Mouse (Mus musculus) stomach, embryonic 15.5 days (tissue): ENCODE measurements around the gene Tff1. TPM values are rescaled to one million over a fixed set of nuclear protein-coding genes. Genes with fewer than 3 reads are reported as not detected.

Source experiments
- ATAC-seq: fragments of 200-750 bp; cut with Nextera tagmentation; 2 replicates; pipeline ENCODE4 v1.8.0; 2017; ENCODE audit warnings: low read depth, moderate number of reproducible peaks, moderate TSS enrichment; ENCODE audit not compliant: insufficient read depth, low FRiP score
- H3K27ac ChIP-seq: fragments of 300-500 bp; sonication (generic); 2 replicates; pipeline ENCODE4 v1.5.1; 2015; ENCODE audit warnings: mild to moderate bottlenecking, inconsistent platforms
- H3K27me3 ChIP-seq: fragments of 300-500 bp; sonication (generic); replicated peaks from 2 replicates; pipeline ENCODE4 v1.6.1; 2015; ENCODE audit warnings: inconsistent platforms
- H3K36me3 ChIP-seq: fragments of 300-500 bp; sonication (generic); 2 replicates; pipeline ENCODE4 v1.6.1; 2015; ENCODE audit warnings: inconsistent platforms
- H3K4me1 ChIP-seq: fragments of 300-500 bp; sonication (generic); 2 replicates; pipeline ENCODE4 v1.6.1; 2015; ENCODE audit warnings: inconsistent platforms
- H3K4me2 ChIP-seq: fragments of 300-500 bp; sonication (generic); 2 replicates; pipeline ENCODE4 v1.6.1; 2015; ENCODE audit warnings: mild to moderate bottlenecking, inconsistent platforms
- H3K4me3 ChIP-seq: fragments of 300-500 bp; sonication (generic); replicated peaks from 2 replicates; pipeline ENCODE4 v1.5.1; 2015; ENCODE audit warnings: inconsistent platforms
- H3K9ac ChIP-seq: fragments of 300-500 bp; sonication (generic); 2 replicates; pipeline ENCODE4 v1.6.1; 2015; ENCODE audit warnings: inconsistent platforms
- H3K9me3 ChIP-seq: fragments of 300-500 bp; sonication (generic); 2 replicates; pipeline ENCODE4 v1.6.1; 2016; ENCODE audit warnings: inconsistent platforms
- WGBS: fragments of 180-500 bp; shearing (Covaris S2); methylation state at CpG from one replicate; pipeline ENCODE4 v1.1.7; 2015; 5-methylcytosine and 5-hydroxymethylcytosine counted together
- polyA plus RNA-seq: library from polyadenylated mRNA; unstranded; fragments of >200 nt; fragmentation: Nextera tagmentation; extraction: Ambion mirVana; gene quantifications from 2 replicates; pipeline ENCODE4 v1.2.1, GENCODE M21; 2015

Gene Tff1
- polyA plus RNA-seq, 1 experiment from 2014 or later, result 131 TPM

GRCm38 (mm10) chr17:31152512-31152911 is 12.6 kb downstream of the Tff1 start:
- Histone ChIP-seq H3K9me3 (no peaks in the 10 kb centered on the region), H3K4me1 (no peaks in the 10 kb centered on the region), H3K36me3 (no peaks in the 10 kb centered on the region), H3K4me2 (no peak overlapping the region), H3K9ac (no peak overlapping the region), H3K4me3 (no peak overlapping the region), H3K27me3 (no peaks in the 10 kb centered on the region), H3K27ac (0 out of 2 replicates have a peak overlapping the region, but pooled peaks have one; percentile 11)
- ATAC-seq, result 0 out of 2 replicates have a peak, but pooled peaks have one; percentile 35
- WGBS, result 62% methylated on average over 5 of the region's 5 CpGs

GRCm38 (mm10) chr17:31145998-31146397 is 19.1 kb downstream of the Tff1 start:
- Histone ChIP-seq H3K4me1 (peaks cover 8% of the 10 kb centered on the region), H3K9me3 (no peaks in the 10 kb centered on the region), H3K4me3 (no peak overlapping the region), H3K27me3 (no peaks in the 10 kb centered on the region), H3K9ac (no peak overlapping the region), H3K4me2 (no peak overlapping the region), H3K36me3 (no peaks in the 10 kb centered on the region), H3K27ac (no peak overlapping the region)
- ATAC-seq, result no peak
- 76% methylated on average over 9 of the region's 9 CpGs for WGBS

- Histone ChIP-seq H3K27ac (peak within 1 kb of the TSS; percentile 5; the same call in 1 of the 2 replicates), H3K4me2 (no peak within 1 kb of the TSS), H3K36me3 (no peaks in the 10 kb centered on the region), H3K4me3 (no peak within 1 kb of the TSS), H3K9ac (no peak within 1 kb of the TSS), H3K9me3 (no peaks in the 10 kb centered on the region), H3K27me3 (no peaks in the 10 kb centered on the region), H3K4me1 (peaks cover 8% of the 10 kb centered on the region)
- WGBS, result 55% methylated on average over 15 of the region's 15 CpGs
- ATAC-seq, result peak; percentile 65; the same call in 1 of the 2 replicates
These were observed 20.7 kb downstream of the Tff1 start, which contains the start of gene Tff2 for GRCm38 (mm10) chr17:31144040-31145037. Gene Tff2 (minus strand): TSS chr17:31144282.

- H3K4me2 ChIP-seq, result no peak overlapping the region
- no peaks in the 10 kb centered on the region for H3K36me3 ChIP-seq
- no peaks in the 10 kb centered on the region for H3K9me3 ChIP-seq
- H3K27ac ChIP-seq, result no peak overlapping the region
- H3K27me3 ChIP-seq, result no peaks in the 10 kb centered on the region
- H3K4me1 ChIP-seq, result peaks cover 8% of the 10 kb centered on the region
- no peak for ATAC-seq
- 94% methylated on average over 7 of the region's 7 CpGs for WGBS
- no peak overlapping the region for H3K4me3 ChIP-seq
- no peak overlapping the region for H3K9ac ChIP-seq
These were observed 23.0 kb downstream of the Tff1 start for GRCm38 (mm10) chr17:31142116-31142515.

GRCm38 (mm10) chr17:31138398-31138797 is 26.7 kb downstream of the Tff1 start:
- Histone ChIP-seq H3K27me3 (no peaks in the 10 kb centered on the region), H3K4me1 (0 out of 2 replicates have a peak, but pooled peaks cover 3% of the 10 kb centered on the region), H3K9ac (no peak overlapping the region), H3K4me2 (no peak overlapping the region), H3K4me3 (no peak overlapping the region), H3K27ac (no peak overlapping the region), H3K9me3 (no peaks in the 10 kb centered on the region), H3K36me3 (no peaks in the 10 kb centered on the region)
- WGBS, result 16% methylated on average over 5 of the region's 5 CpGs
- no peak for ATAC-seq

- H3K4me1 ChIP-seq, result 0 out of 2 replicates have a peak, but pooled peaks cover 3% of the 10 kb centered on the region
- H3K36me3 ChIP-seq, result no peaks in the 10 kb centered on the region
- WGBS, result 79% methylated on average over 1 of the region's 1 CpGs
- H3K4me3 ChIP-seq, result no peak overlapping the region
- no peaks in the 10 kb centered on the region for H3K9me3 ChIP-seq
- H3K4me2 ChIP-seq, result no peak overlapping the region
- no peak overlapping the region for H3K27ac ChIP-seq
- no peak overlapping the region for H3K9ac ChIP-seq
- no peak for ATAC-seq
- H3K27me3 ChIP-seq, result no peaks in the 10 kb centered on the region
These were observed 28.3 kb downstream of the Tff1 start for GRCm38 (mm10) chr17:31136821-31137220.

- Histone ChIP-seq H3K4me3 (no peak overlapping the region), H3K36me3 (no peaks in the 10 kb centered on the region), H3K27ac (no peak overlapping the region), H3K27me3 (no peaks in the 10 kb centered on the region), H3K4me1 (0 out of 2 replicates have a peak, but pooled peaks cover 3% of the 10 kb centered on the region), H3K9ac (no peak overlapping the region), H3K9me3 (no peaks in the 10 kb centered on the region), H3K4me2 (no peak overlapping the region)
- 41% methylated on average over 3 of the region's 3 CpGs for WGBS
- no peak for ATAC-seq
These were observed 28.8 kb downstream of the Tff1 start for GRCm38 (mm10) chr17:31136291-31136690.

- no peak overlapping the region for H3K27ac ChIP-seq
- H3K4me1 ChIP-seq, result 0 out of 2 replicates have a peak, but pooled peaks cover 3% of the 10 kb centered on the region
- H3K4me3 ChIP-seq, result no peak overlapping the region
- H3K4me2 ChIP-seq, result no peak overlapping the region
- ATAC-seq, result no peak
- WGBS, result 60% methylated on average over 6 of the region's 6 CpGs
- H3K9ac ChIP-seq, result no peak overlapping the region
- H3K27me3 ChIP-seq, result no peaks in the 10 kb centered on the region
- no peaks in the 10 kb centered on the region for H3K9me3 ChIP-seq
- no peaks in the 10 kb centered on the region for H3K36me3 ChIP-seq
These were observed 30.2 kb downstream of the Tff1 start for GRCm38 (mm10) chr17:31134913-31135312.

- no peaks in the 10 kb centered on the region for H3K27me3 ChIP-seq
- no peaks in the 10 kb centered on the region for H3K36me3 ChIP-seq
- peak; percentile 48; the same call in 1 of the 2 replicates for ATAC-seq
- no peak overlapping the region for H3K27ac ChIP-seq
- no peak overlapping the region for H3K9ac ChIP-seq
- H3K4me1 ChIP-seq, result 0 out of 2 replicates have a peak, but pooled peaks cover 3% of the 10 kb centered on the region
- no peak overlapping the region for H3K4me3 ChIP-seq
- H3K4me2 ChIP-seq, result peak overlapping the region; percentile 19
- WGBS, result 53% methylated on average over 15 of the region's 15 CpGs
- no peaks in the 10 kb centered on the region for H3K9me3 ChIP-seq
These were observed 31.3 kb downstream of the Tff1 start for GRCm38 (mm10) chr17:31133776-31134175.

- Histone ChIP-seq H3K4me1 (0 out of 2 replicates have a peak, but pooled peaks cover 3% of the 10 kb centered on the region), H3K9me3 (no peaks in the 10 kb centered on the region), H3K4me2 (no peak overlapping the region), H3K9ac (no peak overlapping the region), H3K36me3 (no peaks in the 10 kb centered on the region), H3K27me3 (no peaks in the 10 kb centered on the region), H3K27ac (no peak overlapping the region), H3K4me3 (no peak overlapping the region)
- 73% methylated on average over 10 of the region's 10 CpGs for WGBS
- ATAC-seq, result no peak
These were observed 33.7 kb downstream of the Tff1 start for GRCm38 (mm10) chr17:31131269-31131821.

- Histone ChIP-seq H3K27ac (no peak within 1 kb of the TSS), H3K9ac (no peak within 1 kb of the TSS), H3K4me3 (no peak within 1 kb of the TSS), H3K4me1 (no peaks in the 10 kb centered on the region), H3K9me3 (no peaks in the 10 kb centered on the region), H3K4me2 (no peak within 1 kb of the TSS), H3K36me3 (no peaks in the 10 kb centered on the region), H3K27me3 (no peaks in the 10 kb centered on the region)
- WGBS, result 27% methylated on average over 2 of the region's 2 CpGs
- peak; percentile 49 for ATAC-seq
These were observed 35.6 kb downstream of the Tff1 start, which contains the start of gene Tff3 for GRCm38 (mm10) chr17:31129452-31129851. Gene Tff3 (minus strand): TSS chr17:31129646.
